Mouse (Mus musculus) ES-Bruce4 (cell line): ENCODE data around the gene Rarg. TPM values are rescaled to one million over a fixed set of nuclear protein-coding genes. Genes with fewer than 3 reads are reported as not detected.

ENCODE experiments used
- H3K27ac ChIP-seq: 2 replicates; pipeline ENCODE4 v1.5.1; 2012; ENCODE audit warnings: low read length, inconsistent platforms; ENCODE audit not compliant: insufficient read depth
- H3K27me3 ChIP-seq: 2 replicates; pipeline ENCODE4 v1.6.1; 2012; ENCODE audit warnings: mild to moderate bottlenecking, low read length, inconsistent platforms; ENCODE audit not compliant: control insufficient read depth, poor library complexity, insufficient read depth, severe bottlenecking
- H3K36me3 ChIP-seq: 2 replicates; pipeline ENCODE4 v1.6.1; 2012; ENCODE audit warnings: inconsistent platforms, mild to moderate bottlenecking, low read length, moderate library complexity; ENCODE audit not compliant: control insufficient read depth, poor library complexity, insufficient read depth, severe bottlenecking
- H3K4me1 ChIP-seq: one replicate; pipeline ENCODE4 v1.8.1; 2011; ENCODE audit warnings: low read length; ENCODE audit not compliant: control insufficient read depth, insufficient read depth
- H3K4me3 ChIP-seq: 2 replicates; pipeline ENCODE4 v1.5.1; 2011; ENCODE audit warnings: low read depth, mild to moderate bottlenecking, low read length
- H3K9ac ChIP-seq: 2 replicates; pipeline ENCODE4 v1.6.1; 2012; ENCODE audit warnings: low read depth, mild to moderate bottlenecking, inconsistent platforms; ENCODE audit not compliant: poor library complexity, severe bottlenecking
- H3K9me3 ChIP-seq: replicated peaks from 2 replicates; pipeline ENCODE4 v1.6.1; 2012; ENCODE audit warnings: mild to moderate bottlenecking, low read length, inconsistent platforms; ENCODE audit not compliant: control insufficient read depth, poor library complexity, insufficient read depth, severe bottlenecking
- CTCF ChIP-seq: IDR thresholded peaks from one replicate; pipeline ENCODE4 v1.8.1; 2011; ENCODE audit warnings: low read depth, low read length
- EP300 ChIP-seq: IDR thresholded peaks from 2 replicates; pipeline ENCODE4 v1.6.1; 2011; ENCODE audit warnings: low read depth, low read length; ENCODE audit not compliant: insufficient read depth
- POLR2A ChIP-seq: IDR thresholded peaks from one replicate; pipeline ENCODE4 v1.8.1; 2011; ENCODE audit warnings: low read length; ENCODE audit not compliant: insufficient read depth
- polyA plus RNA-seq: library from polyadenylated mRNA; stranded (reverse); fragments of >200 nt; gene quantifications from 2 replicates; pipeline ENCODE4 v1.2.4, GENCODE M21; 2011; ENCODE audit warnings: low read depth; ENCODE audit not compliant: missing spikeins, insufficient read depth, insufficient read length

Rarg gene
- polyA plus RNA-seq, 1 experiment: 42.7 TPM

GRCm38 (mm10) chr15:102240607-102241006, 16.7 kb downstream of the Rarg start:
- TF ChIP-seq CTCF: no peak
- peak; percentile 98 for TF ChIP-seq EP300
- TF ChIP-seq POLR2A: no peak
- Histone ChIP-seq H3K27ac (peak overlapping the region; percentile 94), H3K27me3 (no peaks in the 10 kb centered on the region), H3K4me3 (peak overlapping the region; percentile 9), H3K9me3 (no peaks in the 10 kb centered on the region), H3K36me3 (peaks cover 13% of the 10 kb centered on the region), H3K4me1 (peaks cover 6% of the 10 kb centered on the region), H3K9ac (0 out of 2 replicates have a peak overlapping the region, but pooled peaks have one; percentile 2)

- no peaks in the 10 kb centered on the region for H3K9me3 ChIP-seq
- H3K27ac ChIP-seq: peak overlapping the region; percentile 84
- peaks cover 13% of the 10 kb centered on the region for H3K36me3 ChIP-seq
- H3K4me3 ChIP-seq: peak overlapping the region; percentile 33
- no peaks in the 10 kb centered on the region for H3K27me3 ChIP-seq
- TF ChIP-seq EP300 (no peak), POLR2A (no peak), CTCF (no peak)
- H3K4me1 ChIP-seq: peaks cover 6% of the 10 kb centered on the region
- peak overlapping the region; percentile 9 for H3K9ac ChIP-seq
Measured at GRCm38 (mm10) chr15:102239851-102240250, 17.5 kb downstream of the Rarg start.

DNA sequence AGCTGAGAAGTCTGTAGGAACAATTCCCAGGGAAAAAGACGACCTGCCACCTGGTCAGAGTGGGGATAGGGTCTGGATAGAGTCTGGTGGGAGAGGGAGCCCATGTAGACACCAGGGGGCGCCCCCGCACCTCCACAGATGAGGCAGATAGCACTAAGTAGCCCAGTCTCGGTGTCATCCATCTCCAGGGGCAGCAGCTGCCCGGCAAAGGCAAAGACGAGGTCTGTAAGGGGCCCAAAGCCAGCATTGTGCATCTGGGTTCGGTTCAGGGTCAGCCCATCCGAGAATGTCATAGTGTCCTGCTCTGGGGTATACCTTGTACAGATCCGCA, 18.1 kb downstream of the Rarg start:
- peaks cover 10% of the 10 kb centered on the region for H3K4me1 ChIP-seq
- H3K4me3 ChIP-seq: peak overlapping the region; percentile 33; the same call in 1 of the 2 replicates
- 0 out of 2 replicates have a peak overlapping the region, but pooled peaks have one; percentile 9 for H3K9ac ChIP-seq
- H3K9me3 ChIP-seq: no peaks in the 10 kb centered on the region
- H3K27me3 ChIP-seq: no peaks in the 10 kb centered on the region
- H3K27ac ChIP-seq: peak overlapping the region; percentile 84
- no peak for TF ChIP-seq POLR2A
- peak; percentile 85 for TF ChIP-seq CTCF
- 0 out of 2 replicates have a peak, but pooled peaks have one; percentile 27 for TF ChIP-seq EP300
- H3K36me3 ChIP-seq: peaks cover 13% of the 10 kb centered on the region

GRCm38 (mm10) chr15:102238543-102239259, 18.6 kb downstream of the Rarg start:
- Histone ChIP-seq H3K36me3 (peaks cover 13% of the 10 kb centered on the region), H3K9ac (no peak overlapping the region), H3K27me3 (no peaks in the 10 kb centered on the region), H3K9me3 (no peaks in the 10 kb centered on the region), H3K4me1 (peaks cover 10% of the 10 kb centered on the region), H3K27ac (0 out of 2 replicates have a peak overlapping the region, but pooled peaks have one; percentile 10), H3K4me3 (no peak overlapping the region)
- no peak for TF ChIP-seq EP300
- no peak for TF ChIP-seq CTCF
- TF ChIP-seq POLR2A: no peak

- TF ChIP-seq EP300 (peak; percentile 64; the same call in 1 of the 2 replicates), CTCF (no peak)
- Histone ChIP-seq H3K4me1 (peaks cover 11% of the 10 kb centered on the region), H3K27ac (peak overlapping the region; percentile 86), H3K9me3 (no peaks in the 10 kb centered on the region), H3K4me3 (peak overlapping the region; percentile 36), H3K27me3 (no peaks in the 10 kb centered on the region), H3K36me3 (peaks cover 13% of the 10 kb centered on the region), H3K9ac (peak overlapping the region; percentile 26)
Measured at GRCm38 (mm10) chr15:102235371-102236027, 21.8 kb downstream of the Rarg start.

GRCm38 (mm10) chr15:102233896-102234295, 23.4 kb downstream of the Rarg start:
- H3K27me3 ChIP-seq: no peaks in the 10 kb centered on the region
- TF ChIP-seq POLR2A (no peak), EP300 (0 out of 2 replicates have a peak, but pooled peaks have one; percentile 26)
- no peak overlapping the region for H3K9ac ChIP-seq
- H3K4me3 ChIP-seq: no peak overlapping the region
- peak overlapping the region; percentile 86; the same call in 1 of the 2 replicates for H3K27ac ChIP-seq
- H3K36me3 ChIP-seq: peaks cover 13% of the 10 kb centered on the region
- no peaks in the 10 kb centered on the region for H3K9me3 ChIP-seq
- H3K4me1 ChIP-seq: peaks cover 11% of the 10 kb centered on the region
